Mouse (Mus musculus): ENCODE measurements around the gene Dst.

DNA sequence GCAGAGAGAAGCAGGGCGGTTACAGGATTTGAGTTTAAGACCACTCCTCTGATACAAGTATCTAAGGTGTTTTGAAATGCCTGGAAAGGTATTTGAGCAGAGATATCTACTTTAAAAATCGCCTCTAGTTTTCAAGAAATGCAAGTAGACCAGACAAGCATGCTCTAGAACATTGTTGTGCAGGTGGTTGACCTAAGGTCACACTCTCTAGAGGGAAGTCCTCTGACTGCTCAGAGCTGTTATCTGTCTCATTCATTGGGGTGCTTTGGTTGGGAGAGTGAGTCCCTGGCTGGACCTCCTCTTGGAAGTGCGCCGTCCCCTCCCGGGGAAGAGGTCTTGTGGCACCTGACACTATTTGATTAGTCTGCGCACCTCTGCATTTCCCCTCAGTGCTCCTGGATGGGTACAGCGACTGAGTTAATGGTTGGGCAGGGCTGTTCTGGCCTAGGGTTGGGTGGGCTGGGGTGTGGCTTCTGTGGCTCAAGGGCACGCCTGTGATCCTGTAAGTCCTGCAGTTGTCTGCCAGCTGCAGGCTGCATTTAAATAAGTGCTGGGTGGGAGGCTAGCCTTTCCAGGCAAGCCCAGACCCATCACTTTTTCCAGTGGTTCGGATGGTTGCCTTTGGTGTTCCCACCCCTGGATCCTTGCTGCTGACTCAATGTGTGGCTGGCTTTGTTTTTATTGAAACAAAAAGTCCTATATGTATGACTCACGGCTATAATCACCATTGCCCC is 165.6 kb downstream of the Dst start:
- TF ChIP-seq CTCF (conservative IDR thresholded peaks at IDR 0.05; ENCODE audit: low read length) = no peak
- no peak for TF ChIP-seq NANOG (IDR thresholded peaks at IDR 0.05; ENCODE audit: borderline replicate concordance, low read length)

Measured in E14TG2a.4 (cell line).